Mouse (Mus musculus): ENCODE measurements around the gene Cyp2f2. TPM values are rescaled to one million over a fixed set of nuclear protein-coding genes. Genes with fewer than 3 reads are reported as not detected.

The Cyp2f2 gene
- total RNA-seq, 2 experiments from 2014 or later = 0.12 to 25.5 TPM

- intact Hi-C loops (cut with DNase I) = loop anchor here (10.0 kb wide), 1 partner anchor 316 kb away; the partner anchor contains the start of gene Sertad1
- DNase-seq = no peak
Measured at GRCm38 (mm10) chr7:27168371-27168770, 48.7 kb downstream of the Cyp2f2 start.

- intact Hi-C loops (cut with DNase I) = no loop called here
- DNase-seq = no peak
Measured at GRCm38 (mm10) chr7:27170981-27171380, 51.3 kb downstream of the Cyp2f2 start.

- intact Hi-C loops (cut with DNase I) = no loop called here
- no peak for DNase-seq
Measured at GRCm38 (mm10) chr7:27174496-27174895, 54.8 kb downstream of the Cyp2f2 start.

GRCm38 (mm10) chr7:27174896-27175295 lies 55.2 kb downstream of the Cyp2f2 start:
- intact Hi-C loops (cut with DNase I) = no loop called here
- DNase-seq = no peak

- intact Hi-C loops (cut with DNase I) = loop anchor here (2.0 kb wide), 1 partner anchor 15 kb away; no protein-coding TSS in a partner anchor
- no peak for DNase-seq
Measured at GRCm38 (mm10) chr7:27177942-27178323, 58.2 kb downstream of the Cyp2f2 start.

- DNase-seq = peak; percentile 98
- intact Hi-C loops (cut with DNase I) = loop anchor here (1.0 to 2.0 kb wide), 2 partner anchors 11 to 16 kb away; no protein-coding TSS in a partner anchor
Measured at GRCm38 (mm10) chr7:27178324-27179216, 58.9 kb downstream of the Cyp2f2 start, which contains the start of gene Rab4b. Rab4b (minus strand) TSS chr7:27178896.

- no peak for DNase-seq
- intact Hi-C loops (cut with DNase I) = loop anchor here (1.0 to 2.0 kb wide), 2 partner anchors 12 to 17 kb away; no protein-coding TSS in a partner anchor
Measured at GRCm38 (mm10) chr7:27179217-27179918, 59.7 kb downstream of the Cyp2f2 start.

- intact Hi-C loops (cut with DNase I) = no loop called here
Measured at GRCm38 (mm10) chr7:27180036-27180435, 60.3 kb downstream of the Cyp2f2 start.

GRCm38 (mm10) chr7:27180837-27181695 lies 61.4 kb downstream of the Cyp2f2 start, which contains the start of the genes Gm21983 and Mia:
Gm21983 (minus strand) TSS chr7:27181086.
Mia (minus strand) TSS chr7:27181157.
- no peak for DNase-seq
- intact Hi-C loops (cut with DNase I) = no loop called here

More at GRCm38 (mm10) chr7:27180036-27180435, 60.3 kb downstream of the Cyp2f2 start:
- peak; percentile 70 to 71 for DNase-seq

- intact Hi-C loops (cut with DNase I) = no loop called here
- DNase-seq = no peak
Measured at GRCm38 (mm10) chr7:27182498-27182897, 62.8 kb downstream of the Cyp2f2 start.

Small RNA genes lying within 50 kb of the gene (microRNA-seq; reads per million reads assigned to microRNA genes)
- gene Mir3101 = 0.36 to 0.54 reads per million in 2 experiments

Other genes with a start within 250 kb of the Cyp2f2 start
- gene Cyp2a22, start 180.5 kb upstream of the Cyp2f2 start, total RNA-seq (2021) = not detected
- gene Cyp2a12, start 90.8 kb upstream of the Cyp2f2 start, total RNA-seq (2021) = under 1 TPM in 1 of 2 experiments, not detected in 1; 0.17 TPM
- not detected for gene Cyp2t4, start 33.8 kb downstream of the Cyp2f2 start, total RNA-seq (2021)
- gene Egln2, start 46.9 kb downstream of the Cyp2f2 start, total RNA-seq (2021) = 10 to 100 TPM; 60.1 to 60.6 TPM
- gene Rab4b, start 59.0 kb downstream of the Cyp2f2 start, total RNA-seq (2021) = 10 to 100 TPM; 21.9 to 22.1 TPM
- gene Gm21983, start 61.2 kb downstream of the Cyp2f2 start, total RNA-seq (2021) = not detected
- gene Mia, start 61.2 kb downstream of the Cyp2f2 start, total RNA-seq (2021) = not detected
- gene BC024978, start 75.9 kb downstream of the Cyp2f2 start, total RNA-seq (2021) = 10 to 100 TPM; 12.3 to 12.5 TPM
- 10 to 100 TPM; 38.9 to 47.7 TPM for gene Snrpa, start 76.4 kb downstream of the Cyp2f2 start, total RNA-seq (2021)
- gene Itpkc, start 108.8 kb downstream of the Cyp2f2 start, total RNA-seq (2021) = 1 to 10 TPM; 4.5 to 5.5 TPM
- 1 to 10 TPM; 7.0 to 8.8 TPM for gene Coq8b, start 113.1 kb downstream of the Cyp2f2 start, total RNA-seq (2021)
- 1 to 10 TPM; 7.9 to 8.5 TPM for gene Numbl, start 138.5 kb downstream of the Cyp2f2 start, total RNA-seq (2021)
- 100 to 1,000 TPM; 354 to 358 TPM for gene Ltbp4, start 217.8 kb downstream of the Cyp2f2 start, total RNA-seq (2021)
- 1 to 10 TPM; 8.6 to 9.7 TPM for gene Shkbp1, start 236.1 kb downstream of the Cyp2f2 start, total RNA-seq (2021)
- under 1 TPM in 1 of 2 experiments, not detected in 1; 0.76 TPM for gene Gm20479, start 237.5 kb downstream of the Cyp2f2 start, total RNA-seq (2021)

Data from heart, postnatal 14 days (tissue).